Mouse (Mus musculus) embryonic facial prominence, embryonic 10.5 days (tissue): ENCODE measurements around the gene Fndc3a. TPM values are rescaled to one million over a fixed set of nuclear protein-coding genes. Genes with fewer than 3 reads are reported as not detected.
A peak's percentile ranks its signal among the peaks of the same experiment; 100 is the strongest.

Source experiments
- DNase-seq: peaks from one replicate; pipeline ENCODE4 v3.0.0-alpha.2; 2017; ENCODE audit warnings: low spot score
- H3K27ac ChIP-seq: fragments of 300-500 bp; sonication (generic); replicated peaks from 2 replicates; pipeline ENCODE4 v1.5.1; 2016; ENCODE audit warnings: mild to moderate bottlenecking
- H3K27me3 ChIP-seq: fragments of 300-500 bp; sonication (generic); replicated peaks from 2 replicates; pipeline ENCODE4 v1.6.1; 2016; ENCODE audit warnings: low read depth, mild to moderate bottlenecking; ENCODE audit not compliant: poor library complexity, severe bottlenecking
- H3K36me3 ChIP-seq: fragments of 300-500 bp; sonication (generic); replicated peaks from 2 replicates; pipeline ENCODE4 v1.6.1; 2016; ENCODE audit warnings: mild to moderate bottlenecking, moderate library complexity
- H3K4me1 ChIP-seq: fragments of 300-500 bp; sonication (generic); 2 replicates; pipeline ENCODE4 v1.6.1; 2016
- H3K4me3 ChIP-seq: fragments of 300-500 bp; sonication (generic); 2 replicates; pipeline ENCODE4 v1.5.1; 2016; ENCODE audit warnings: mild to moderate bottlenecking, moderate library complexity
- H3K9me3 ChIP-seq: fragments of 300-500 bp; sonication (generic); 2 replicates; pipeline ENCODE4 v1.6.1; 2016; ENCODE audit warnings: mild to moderate bottlenecking
- WGBS: fragments of 180-500 bp; shearing (Covaris S2); methylation state at CpG from one replicate; pipeline ENCODE4 v1.1.7; 2016; 5-methylcytosine and 5-hydroxymethylcytosine counted together
- polyA plus RNA-seq: library from polyadenylated mRNA; unstranded; fragments of >200 nt; fragmentation: Nextera tagmentation; extraction: Ambion mirVana; gene quantifications from 2 replicates; pipeline ENCODE4 v1.2.1, GENCODE M21; 2016

Gene Fndc3a
- polyA plus RNA-seq = 42.6 and 43.9 TPM in 2 replicates

GRCm38 (mm10) chr14:72709710-72710340 is at the start of gene Fndc3a:
TSS of gene Fndc3a (minus strand) at chr14:72710003.
- Histone ChIP-seq H3K36me3 (no peaks in the 10 kb centered on the region), H3K9me3 (no peaks in the 10 kb centered on the region), H3K4me3 (peak within 1 kb of the TSS; percentile 90), H3K4me1 (peaks cover 10% of the 10 kb centered on the region; the same call in 1 of the 2 replicates), H3K27ac (peak within 1 kb of the TSS; percentile 92), H3K27me3 (peaks cover 24% of the 10 kb centered on the region)
- peak; percentile 90 for DNase-seq
- under 1% methylated on average over 82 of the region's 82 CpGs for WGBS

- WGBS = 83% methylated on average over 6 of the region's 6 CpGs
- Histone ChIP-seq H3K36me3 (no peaks in the 10 kb centered on the region), H3K9me3 (no peaks in the 10 kb centered on the region), H3K4me3 (no peak overlapping the region), H3K27ac (no peak overlapping the region), H3K4me1 (no peaks in the 10 kb centered on the region), H3K27me3 (no peaks in the 10 kb centered on the region)
- DNase-seq = no peak
Measured at GRCm38 (mm10) chr14:72752893-72753292, 43.1 kb upstream of the Fndc3a start.

GRCm38 (mm10) chr14:72750426-72751182 is 40.8 kb upstream of the Fndc3a start:
- no peak overlapping the region for H3K27ac ChIP-seq
- H3K9me3 ChIP-seq = no peaks in the 10 kb centered on the region
- DNase-seq = no peak
- no peaks in the 10 kb centered on the region for H3K36me3 ChIP-seq
- no peak overlapping the region for H3K4me3 ChIP-seq
- no peaks in the 10 kb centered on the region for H3K4me1 ChIP-seq
- no peaks in the 10 kb centered on the region for H3K27me3 ChIP-seq
- 87% methylated on average over 5 of the region's 5 CpGs for WGBS

GRCm38 (mm10) chr14:72748331-72748730 is 38.5 kb upstream of the Fndc3a start:
- no peaks in the 10 kb centered on the region for H3K9me3 ChIP-seq
- no peak for DNase-seq
- no peaks in the 10 kb centered on the region for H3K27me3 ChIP-seq
- no peaks in the 10 kb centered on the region for H3K36me3 ChIP-seq
- H3K4me1 ChIP-seq = no peaks in the 10 kb centered on the region
- WGBS = 92% methylated on average over 5 of the region's 5 CpGs
- H3K27ac ChIP-seq = no peak overlapping the region
- no peak overlapping the region for H3K4me3 ChIP-seq

- Histone ChIP-seq H3K4me3 (no peak overlapping the region), H3K27me3 (no peaks in the 10 kb centered on the region), H3K4me1 (no peaks in the 10 kb centered on the region), H3K36me3 (no peaks in the 10 kb centered on the region), H3K27ac (no peak overlapping the region), H3K9me3 (no peaks in the 10 kb centered on the region)
- no peak for DNase-seq
- WGBS = 93% methylated on average over 3 of the region's 3 CpGs
Measured at GRCm38 (mm10) chr14:72741667-72742066, 31.9 kb upstream of the Fndc3a start.

- Histone ChIP-seq H3K4me1 (no peaks in the 10 kb centered on the region), H3K27me3 (no peaks in the 10 kb centered on the region), H3K27ac (no peak overlapping the region), H3K4me3 (no peak overlapping the region), H3K36me3 (no peaks in the 10 kb centered on the region), H3K9me3 (no peaks in the 10 kb centered on the region)
- DNase-seq = no peak
- 89% methylated on average over 5 of the region's 5 CpGs for WGBS
Measured at GRCm38 (mm10) chr14:72740336-72740735, 30.5 kb upstream of the Fndc3a start.

- Histone ChIP-seq H3K4me1 (no peaks in the 10 kb centered on the region), H3K27me3 (no peaks in the 10 kb centered on the region), H3K9me3 (no peaks in the 10 kb centered on the region), H3K36me3 (no peaks in the 10 kb centered on the region), H3K27ac (no peak overlapping the region), H3K4me3 (no peak overlapping the region)
- DNase-seq = no peak
- WGBS = 70% methylated on average over 8 of the region's 8 CpGs
Measured at GRCm38 (mm10) chr14:72739484-72740208, 29.8 kb upstream of the Fndc3a start.

GRCm38 (mm10) chr14:72738776-72739175 is 29.0 kb upstream of the Fndc3a start:
- no peak for DNase-seq
- 93% methylated on average over 4 of the region's 4 CpGs for WGBS

GRCm38 (mm10) chr14:72738217-72738616 is 28.4 kb upstream of the Fndc3a start:
- no peaks in the 10 kb centered on the region for H3K27me3 ChIP-seq
- H3K27ac ChIP-seq = no peak overlapping the region
- DNase-seq = no peak
- WGBS = 83% methylated on average over 4 of the region's 4 CpGs
- no peaks in the 10 kb centered on the region for H3K9me3 ChIP-seq
- H3K36me3 ChIP-seq = no peaks in the 10 kb centered on the region
- H3K4me3 ChIP-seq = no peak overlapping the region
- H3K4me1 ChIP-seq = no peaks in the 10 kb centered on the region

More at GRCm38 (mm10) chr14:72738776-72739175, 29.0 kb upstream of the Fndc3a start:
- Histone ChIP-seq H3K4me3 (no peak overlapping the region), H3K27ac (no peak overlapping the region), H3K4me1 (no peaks in the 10 kb centered on the region), H3K36me3 (no peaks in the 10 kb centered on the region), H3K9me3 (no peaks in the 10 kb centered on the region), H3K27me3 (no peaks in the 10 kb centered on the region)

- no peak for DNase-seq
- WGBS = 68% methylated on average over 3 of the region's 3 CpGs
- Histone ChIP-seq H3K9me3 (no peaks in the 10 kb centered on the region), H3K4me3 (no peak overlapping the region), H3K27ac (0 out of 2 replicates have a peak overlapping the region, but pooled peaks have one; percentile 24), H3K36me3 (no peaks in the 10 kb centered on the region), H3K27me3 (no peaks in the 10 kb centered on the region), H3K4me1 (no peaks in the 10 kb centered on the region)
Measured at GRCm38 (mm10) chr14:72725865-72726264, 16.1 kb upstream of the Fndc3a start.

GRCm38 (mm10) chr14:72722274-72723053 is 12.7 kb upstream of the Fndc3a start:
- no peak overlapping the region for H3K27ac ChIP-seq
- no peaks in the 10 kb centered on the region for H3K9me3 ChIP-seq
- H3K27me3 ChIP-seq = no peaks in the 10 kb centered on the region
- no peaks in the 10 kb centered on the region for H3K36me3 ChIP-seq
- no peak overlapping the region for H3K4me3 ChIP-seq
- WGBS = 79% methylated on average over 3 of the region's 3 CpGs
- DNase-seq = no peak
- no peaks in the 10 kb centered on the region for H3K4me1 ChIP-seq

GRCm38 (mm10) chr14:72716175-72716574 is 6.4 kb upstream of the Fndc3a start:
- WGBS = 91% methylated on average over 4 of the region's 4 CpGs
- no peak for DNase-seq

More at GRCm38 (mm10) chr14:72716175-72716574, 6.4 kb upstream of the Fndc3a start:
- H3K27me3 ChIP-seq = peaks cover 12% of the 10 kb centered on the region
- no peaks in the 10 kb centered on the region for H3K36me3 ChIP-seq
- H3K27ac ChIP-seq = no peak overlapping the region
- no peaks in the 10 kb centered on the region for H3K9me3 ChIP-seq
- H3K4me1 ChIP-seq = no peaks in the 10 kb centered on the region
- H3K4me3 ChIP-seq = no peak overlapping the region
